Mouse (Mus musculus) midbrain, embryonic 14.5 days (tissue): ENCODE data around the gene Mgrn1. TPM values are rescaled to one million over a fixed set of nuclear protein-coding genes. Genes with fewer than 3 reads are reported as not detected.

Experiments used
- ATAC-seq: fragments of 200-750 bp; cut with Nextera tagmentation; 2 replicates; pipeline ENCODE4 v1.8.0; 2017; ENCODE audit warnings: moderate number of reproducible peaks, moderate library complexity; ENCODE audit not compliant: low FRiP score, low TSS enrichment
- DNase-seq: peaks from one replicate; pipeline ENCODE4 v3.0.0-alpha.2; 2015
- H3K27ac ChIP-seq: fragments of 300-500 bp; sonication (generic); replicated peaks from 2 replicates; pipeline ENCODE4 v1.5.1; 2014; ENCODE audit warnings: mild to moderate bottlenecking, low read depth, low read length, moderate library complexity
- H3K27me3 ChIP-seq: fragments of 300-500 bp; sonication (generic); 2 replicates; pipeline ENCODE4 v1.6.1; 2014; ENCODE audit warnings: low read length, control low read depth, mixed read lengths; ENCODE audit not compliant: control insufficient read depth, insufficient read depth
- H3K36me3 ChIP-seq: fragments of 300-500 bp; sonication (generic); 2 replicates; pipeline ENCODE4 v1.6.1; 2014; ENCODE audit warnings: low read length, control low read depth; ENCODE audit not compliant: control insufficient read depth, insufficient read depth
- H3K4me1 ChIP-seq: fragments of 300-500 bp; sonication (generic); 2 replicates; pipeline ENCODE4 v1.6.1; 2014; ENCODE audit warnings: mild to moderate bottlenecking, antibody characterized with exemption, low read length, control low read depth; ENCODE audit not compliant: control insufficient read depth, insufficient read depth
- H3K4me2 ChIP-seq: fragments of 300-500 bp; sonication (generic); 2 replicates; pipeline ENCODE4 v1.6.1; 2014; ENCODE audit warnings: mild to moderate bottlenecking, low read length, moderate library complexity
- H3K4me3 ChIP-seq: fragments of 300-500 bp; sonication (generic); replicated peaks from 2 replicates; pipeline ENCODE4 v1.5.1; 2014; ENCODE audit warnings: low read depth, low read length
- H3K9ac ChIP-seq: fragments of 300-500 bp; sonication (generic); replicated peaks from 2 replicates; pipeline ENCODE4 v1.6.1; 2014; ENCODE audit warnings: mild to moderate bottlenecking, low read length, moderate library complexity
- H3K9me3 ChIP-seq: fragments of 300-500 bp; sonication (generic); 2 replicates; pipeline ENCODE4 v1.6.1; 2016; ENCODE audit warnings: low read length, control low read depth, mixed read lengths; ENCODE audit not compliant: control insufficient read depth
- WGBS: fragments of 180-500 bp; shearing (Covaris S2); extraction: QIAGEN DNeasy Blood & Tissue Kit; methylation state at CpG from one replicate; pipeline ENCODE4 v1.1.7; 2014; 5-methylcytosine and 5-hydroxymethylcytosine counted together
- polyA plus RNA-seq: library from polyadenylated mRNA; unstranded; fragments of >200 nt; fragmentation: Nextera tagmentation; extraction: Ambion mirVana; gene quantifications from 2 replicates; pipeline ENCODE4 v1.2.1, GENCODE M21; 2014

The Mgrn1 gene
- polyA plus RNA-seq, 1 experiment from 2014 or later = 117 TPM

DNA sequence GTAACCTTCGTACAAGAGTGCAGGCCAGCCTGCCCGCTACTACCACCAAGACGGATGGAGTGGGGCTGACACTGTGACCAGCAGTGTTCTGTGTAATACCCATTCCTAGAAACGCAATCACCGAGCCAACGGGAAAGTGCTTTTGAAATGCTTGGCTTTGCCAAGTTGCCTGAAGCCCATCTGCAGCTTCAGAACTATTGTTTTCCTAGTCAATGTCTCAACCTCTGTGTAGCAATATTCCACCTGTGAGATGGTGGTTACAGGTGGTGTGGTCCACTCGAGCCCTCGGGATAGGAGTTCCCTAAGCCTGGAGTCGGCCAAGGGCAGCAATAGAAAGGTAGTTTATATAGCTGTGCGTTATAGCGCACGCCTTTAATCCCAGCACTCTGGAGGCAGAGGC lies 98.7 kb downstream of the Mgrn1 start:
- no peaks in the 10 kb centered on the region for H3K36me3 ChIP-seq
- no peak overlapping the region for H3K4me2 ChIP-seq
- no peak overlapping the region for H3K4me3 ChIP-seq
- no peaks in the 10 kb centered on the region for H3K27me3 ChIP-seq
- no peak for ATAC-seq
- no peak for DNase-seq
- no peaks in the 10 kb centered on the region for H3K4me1 ChIP-seq
- no peak overlapping the region for H3K27ac ChIP-seq
- no peak overlapping the region for H3K9ac ChIP-seq
- H3K9me3 ChIP-seq = no peaks in the 10 kb centered on the region
- 91% methylated on average over 12 of the region's 12 CpGs for WGBS

Other genes with a start within 250 kb of the Mgrn1 start
- 3.4 and 3.9 TPM in 2 replicates for gene Vasn, start 246.3 kb upstream of the Mgrn1 start, polyA plus RNA-seq
- 44.8 and 55.0 TPM in 2 replicates for gene Dnaja3, start 246.3 kb upstream of the Mgrn1 start, polyA plus RNA-seq
- gene Coro7, start 206.5 kb upstream of the Mgrn1 start, polyA plus RNA-seq = 23.3 and 25.7 TPM in 2 replicates
- 80.9 and 91.4 TPM in 2 replicates for gene Nmral1, start 166.9 kb upstream of the Mgrn1 start, polyA plus RNA-seq
- 91.6 and 96.4 TPM in 2 replicates for gene Hmox2, start 159.9 kb upstream of the Mgrn1 start, polyA plus RNA-seq
- 98.1 and 103 TPM in 2 replicates for gene Cdip1, start 96.0 kb upstream of the Mgrn1 start, polyA plus RNA-seq
- 0.42 and 0.61 TPM in 2 replicates for gene 4930562C15Rik, start 50.8 kb upstream of the Mgrn1 start, polyA plus RNA-seq
- 49.4 and 53.2 TPM in 2 replicates for gene Ubald1, start 5.9 kb upstream of the Mgrn1 start, polyA plus RNA-seq
- gene Nudt16l1, start 52.5 kb downstream of the Mgrn1 start, polyA plus RNA-seq = 116 and 122 TPM in 2 replicates
- 69.8 and 70.6 TPM in 2 replicates for gene Anks3, start 78.0 kb downstream of the Mgrn1 start, polyA plus RNA-seq
- not detected in 2 replicates for gene Sept12, start 111.6 kb downstream of the Mgrn1 start, polyA plus RNA-seq
- gene Smim22, start 121.0 kb downstream of the Mgrn1 start, polyA plus RNA-seq = not detected in 2 replicates
- gene Rogdi, start 127.3 kb downstream of the Mgrn1 start, polyA plus RNA-seq = 132 and 161 TPM in 2 replicates
- gene Glyr1, start 163.6 kb downstream of the Mgrn1 start, polyA plus RNA-seq = 123 and 147 TPM in 2 replicates
- gene Ubn1, start 163.8 kb downstream of the Mgrn1 start, polyA plus RNA-seq = 15.7 and 19.8 TPM in 2 replicates
- gene Ppl, start 246.2 kb downstream of the Mgrn1 start, polyA plus RNA-seq = 0.04 and 0.20 TPM in 2 replicates